Mouse (Mus musculus) heart, adult 2 months (tissue): ENCODE measurements at regions not wholly inside any gene's neighbourhood (a gene's known extent, or its start where the extent isn't known, plus 50 kb on each side); places are given as distances from the start of the nearest gene placed in this dataset.

Experiments used
- CTCF ChIP-seq: fragments of 200-600 bp; IDR thresholded peaks from 2 replicates; pipeline ENCODE4 v1.8.1; 2022; ENCODE audit warnings: antibody characterized with exemption, mild to moderate bottlenecking, moderate library complexity
- EP300 ChIP-seq: fragments of 200-500 bp; IDR thresholded peaks from 2 replicates; pipeline ENCODE4 v1.6.1; 2011; ENCODE audit warnings: low read depth, low read length, control low read depth; ENCODE audit not compliant: insufficient read depth
- POLR2A ChIP-seq: fragments of 200-500 bp; IDR thresholded peaks from 2 replicates; pipeline ENCODE4 v1.6.1; 2011; ENCODE audit warnings: mild to moderate bottlenecking, low read depth, low read length, control low read depth; ENCODE audit not compliant: insufficient read depth

DNA sequence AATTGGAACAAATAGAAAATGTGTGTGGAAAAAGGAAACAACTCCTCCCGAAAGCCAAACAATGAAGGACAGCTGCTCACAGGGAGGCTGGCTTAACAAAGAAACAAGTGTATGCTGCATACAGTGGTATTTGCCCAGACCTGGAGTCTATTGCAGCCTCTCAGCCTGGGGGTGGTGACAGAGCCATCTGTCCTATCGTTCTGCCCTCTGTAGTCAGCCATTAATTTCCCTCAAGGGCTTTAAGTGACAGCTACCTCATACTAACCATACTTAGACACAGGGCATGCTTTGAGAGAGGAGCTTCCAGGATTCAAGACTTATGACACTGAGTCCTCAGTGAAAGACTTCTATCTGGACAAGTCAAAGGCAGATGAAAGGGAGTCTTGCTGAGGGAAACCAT, 60.8 kb upstream of the Vgll2 start:
- no peak for TF ChIP-seq POLR2A
- TF ChIP-seq CTCF: no peak
- no peak for TF ChIP-seq EP300
